Mouse (Mus musculus) forebrain, embryonic 12.5 days (tissue): Measurements from ENCODE around the gene Hinfp. TPM values are rescaled to one million over a fixed set of nuclear protein-coding genes. Genes with fewer than 3 reads are reported as not detected.

ENCODE experiments used
- ATAC-seq: fragments of 200-750 bp; cut with Nextera tagmentation; 2 replicates; pipeline ENCODE4 v1.8.0; 2017; ENCODE audit warnings: moderate TSS enrichment; ENCODE audit not compliant: low FRiP score
- H3K27ac ChIP-seq: fragments of 300-500 bp; sonication (generic); 2 replicates; pipeline ENCODE4 v1.5.1; 2016; ENCODE audit warnings: mild to moderate bottlenecking
- H3K27me3 ChIP-seq: fragments of 300-500 bp; sonication (generic); 2 replicates; pipeline ENCODE4 v1.6.1; 2016; ENCODE audit warnings: mild to moderate bottlenecking
- H3K36me3 ChIP-seq: fragments of 300-500 bp; sonication (generic); replicated peaks from 2 replicates; pipeline ENCODE4 v1.6.1; 2016; ENCODE audit warnings: mild to moderate bottlenecking
- H3K4me1 ChIP-seq: fragments of 300-500 bp; sonication (generic); 2 replicates; pipeline ENCODE4 v1.6.1; 2016
- H3K4me2 ChIP-seq: fragments of 300-500 bp; sonication (generic); 2 replicates; pipeline ENCODE4 v1.6.1; 2016; ENCODE audit warnings: mild to moderate bottlenecking, moderate library complexity
- H3K4me3 ChIP-seq: fragments of 300-500 bp; sonication (generic); replicated peaks from 2 replicates; pipeline ENCODE4 v1.5.1; 2016; ENCODE audit warnings: mild to moderate bottlenecking
- H3K9ac ChIP-seq: fragments of 300-500 bp; sonication (generic); 2 replicates; pipeline ENCODE4 v1.6.1; 2016; ENCODE audit warnings: mild to moderate bottlenecking
- H3K9me3 ChIP-seq: fragments of 300-500 bp; sonication (generic); 2 replicates; pipeline ENCODE4 v1.6.1; 2016
- WGBS: fragments of 180-500 bp; shearing (Covaris S2); methylation state at CpG from one replicate; pipeline ENCODE4 v1.1.7; 2016; 5-methylcytosine and 5-hydroxymethylcytosine counted together
- polyA plus RNA-seq: library from polyadenylated mRNA; unstranded; fragments of >200 nt; fragmentation: Nextera tagmentation; extraction: Ambion mirVana; gene quantifications from 2 replicates; pipeline ENCODE4 v1.2.1, GENCODE M21; 2016

The Hinfp gene
- polyA plus RNA-seq, 1 experiment from 2014 or later = 35.5 TPM

DNA sequence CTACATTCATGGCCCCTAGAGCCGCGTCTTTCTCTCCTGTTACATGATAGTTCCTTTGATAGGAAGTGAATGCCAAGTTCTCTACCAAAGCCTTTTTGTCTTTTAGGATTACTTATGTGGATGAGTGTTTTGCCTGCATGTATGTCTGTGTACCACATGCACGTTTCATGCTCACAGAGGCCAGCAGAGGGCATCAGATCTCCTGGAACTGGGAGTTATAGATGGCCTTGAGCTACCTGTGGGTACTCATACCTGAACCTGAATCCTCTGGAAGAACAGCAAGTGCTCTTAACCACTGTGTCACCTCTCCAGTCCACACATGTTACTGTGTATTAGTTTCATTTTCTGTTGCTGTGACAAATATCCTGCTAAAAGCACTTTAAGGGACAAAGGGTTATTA, 13.0 kb downstream of the Hinfp start:
- Histone ChIP-seq H3K9ac (no peak overlapping the region), H3K4me1 (peaks cover 16% of the 10 kb centered on the region), H3K4me2 (no peak overlapping the region), H3K27me3 (peaks cover 6% of the 10 kb centered on the region; the same call in 1 of the 2 replicates), H3K4me3 (no peak overlapping the region), H3K27ac (no peak overlapping the region), H3K9me3 (no peaks in the 10 kb centered on the region), H3K36me3 (peaks cover 58% of the 10 kb centered on the region)
- no peak for ATAC-seq
- WGBS = 70% methylated on average over 3 of the region's 3 CpGs

DNA sequence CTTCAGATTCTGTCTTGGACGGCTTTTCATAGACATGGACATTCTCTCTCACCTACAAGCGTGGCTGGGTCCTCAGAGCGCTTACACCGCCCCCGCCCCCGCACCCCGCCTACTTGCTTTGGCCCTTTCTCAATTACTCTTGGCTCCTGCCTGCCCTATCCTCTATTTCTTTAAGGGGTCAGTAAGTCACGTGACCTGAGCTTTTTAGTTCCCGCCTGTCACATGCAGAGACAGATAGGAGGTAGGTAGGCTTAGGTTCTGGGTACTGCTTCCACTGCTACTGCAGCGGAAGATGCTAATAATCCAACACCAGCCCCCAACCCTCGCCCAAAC, 16.5 kb downstream of the Hinfp start:
- Histone ChIP-seq H3K27me3 (peaks cover 6% of the 10 kb centered on the region; the same call in 1 of the 2 replicates), H3K4me1 (peaks cover 31% of the 10 kb centered on the region), H3K9ac (no peak overlapping the region), H3K9me3 (no peaks in the 10 kb centered on the region), H3K4me2 (peak overlapping the region; percentile 96), H3K4me3 (peak overlapping the region; percentile 77), H3K36me3 (peaks cover 27% of the 10 kb centered on the region), H3K27ac (peak overlapping the region; percentile 63; the same call in 1 of the 2 replicates)
- ATAC-seq = no peak
- WGBS = 7% methylated on average over 11 of the region's 11 CpGs

DNA sequence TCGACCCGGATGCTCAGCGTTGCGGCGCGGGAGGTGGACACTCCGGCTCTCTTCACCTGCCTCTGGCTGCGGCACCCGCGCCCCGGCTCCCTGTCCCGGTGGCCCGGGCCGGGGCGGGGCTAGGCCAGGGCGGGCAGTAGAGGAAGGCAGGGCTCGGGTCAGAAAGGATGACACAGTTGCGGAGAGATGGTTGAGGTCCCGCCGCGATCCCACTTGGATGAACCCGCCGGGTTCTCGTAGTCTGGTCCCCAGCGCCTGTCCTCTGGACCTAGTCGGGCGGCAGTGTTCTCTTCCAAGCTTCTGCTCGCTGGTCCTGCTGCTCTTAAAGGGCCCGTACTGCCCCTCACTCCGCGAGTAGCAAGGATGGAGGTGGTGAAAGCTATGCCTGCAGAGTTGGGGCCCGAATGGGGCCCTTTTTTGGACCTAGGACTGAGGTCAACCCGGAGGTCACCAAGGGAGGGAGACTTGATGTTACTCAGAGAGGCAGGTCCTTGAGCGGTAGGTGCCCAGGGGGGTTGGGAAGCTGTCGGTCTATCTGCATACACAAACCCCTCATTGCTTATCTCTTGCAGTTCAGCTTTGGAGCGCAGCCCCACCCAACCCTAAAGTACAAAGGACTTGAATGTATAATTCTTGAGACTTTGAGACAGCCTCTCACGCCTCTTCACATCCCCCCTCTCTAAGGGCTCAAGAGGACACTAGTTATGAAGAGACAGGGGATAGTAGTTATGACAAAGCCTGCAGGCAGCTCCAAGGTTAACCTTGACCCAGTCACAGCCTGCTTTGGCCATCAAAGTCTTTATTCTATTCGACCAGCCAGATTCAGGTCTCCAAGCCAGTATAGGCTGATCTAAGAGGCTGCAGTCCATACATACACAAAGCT, 17.2 kb downstream of the Hinfp start, which contains the start of gene Abcg4:
Gene Abcg4, minus strand, starts transcription at position 540 of the 883 bp plus-strand sequence.
- H3K4me1 ChIP-seq = peaks cover 31% of the 10 kb centered on the region
- WGBS = 2% methylated on average over 38 of the region's 38 CpGs
- H3K9me3 ChIP-seq = no peaks in the 10 kb centered on the region
- peak within 1 kb of the TSS; percentile 63 for H3K27ac ChIP-seq
- peaks cover 6% of the 10 kb centered on the region; the same call in 1 of the 2 replicates for H3K27me3 ChIP-seq
- H3K4me3 ChIP-seq = peak within 1 kb of the TSS; percentile 77
- H3K4me2 ChIP-seq = peak within 1 kb of the TSS; percentile 96
- peak within 1 kb of the TSS; percentile 88 for H3K9ac ChIP-seq
- ATAC-seq = peak; percentile 66
- H3K36me3 ChIP-seq = peaks cover 21% of the 10 kb centered on the region

DNA sequence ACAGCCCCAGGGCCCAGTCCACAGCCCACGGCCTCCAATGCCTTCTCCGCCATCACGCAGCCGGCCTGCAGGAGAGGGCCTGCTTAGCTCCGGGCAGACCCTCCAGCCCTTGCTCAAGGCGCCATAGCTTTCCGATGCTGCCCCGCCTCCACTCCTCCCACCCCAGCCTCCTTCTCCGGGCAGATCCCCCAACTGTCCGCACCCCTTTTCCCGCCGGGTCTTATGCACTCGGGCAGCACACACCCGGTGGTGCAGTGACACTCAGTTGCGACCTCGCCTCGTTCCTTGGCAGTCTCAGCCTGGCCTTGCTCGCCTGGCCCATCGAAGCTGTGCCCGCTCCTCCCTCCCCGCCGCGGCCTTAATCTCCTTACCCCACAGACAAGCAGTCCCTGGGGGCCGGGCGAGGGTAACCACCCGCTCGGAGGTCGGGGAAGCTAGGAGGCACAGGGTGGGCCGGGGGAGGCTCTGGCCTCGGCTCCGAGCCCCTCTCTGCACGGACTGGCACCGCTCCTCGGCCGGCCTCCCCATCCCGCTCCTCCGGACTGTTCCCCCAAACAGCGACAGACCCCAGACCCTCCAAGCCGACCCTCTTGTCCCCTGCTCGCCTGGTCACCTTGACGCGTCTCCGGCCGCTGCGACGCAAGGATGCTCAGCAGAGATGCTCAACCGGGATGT, 17.9 kb downstream of the Hinfp start:
- peak overlapping the region; percentile 63 for H3K27ac ChIP-seq
- peak overlapping the region; percentile 96 for H3K4me2 ChIP-seq
- ATAC-seq = peak; percentile 70
- H3K4me1 ChIP-seq = peaks cover 31% of the 10 kb centered on the region
- peak overlapping the region; percentile 77 for H3K4me3 ChIP-seq
- peaks cover 13% of the 10 kb centered on the region for H3K36me3 ChIP-seq
- peak overlapping the region; percentile 88 for H3K9ac ChIP-seq
- H3K9me3 ChIP-seq = no peaks in the 10 kb centered on the region
- WGBS = under 1% methylated on average over 47 of the region's 47 CpGs
- H3K27me3 ChIP-seq = peaks cover 6% of the 10 kb centered on the region; the same call in 1 of the 2 replicates

DNA sequence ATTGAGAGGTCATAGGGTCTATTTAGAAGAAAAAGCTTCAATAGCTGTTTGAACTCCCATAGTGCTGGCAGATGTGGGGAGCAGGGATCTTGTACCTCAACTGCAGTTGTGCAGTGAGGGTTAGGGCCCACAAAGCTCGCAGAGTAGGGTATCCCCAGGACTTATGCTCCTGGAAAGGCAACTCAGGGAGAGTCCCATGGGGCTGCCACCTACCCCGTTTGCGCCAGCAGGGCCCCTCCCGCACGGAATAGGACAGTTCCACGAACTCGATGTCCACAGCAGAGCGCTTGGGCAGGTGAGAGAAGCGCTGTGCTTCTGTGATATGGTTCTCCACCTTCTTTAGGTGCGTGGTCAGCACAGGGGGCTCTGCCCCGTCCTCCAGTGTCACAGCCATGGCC, 18.5 kb downstream of the Hinfp start:
- Histone ChIP-seq H3K9me3 (no peaks in the 10 kb centered on the region), H3K4me1 (peaks cover 31% of the 10 kb centered on the region), H3K4me2 (peak overlapping the region; percentile 96), H3K27ac (peak overlapping the region; percentile 63; the same call in 1 of the 2 replicates), H3K27me3 (peaks cover 6% of the 10 kb centered on the region; the same call in 1 of the 2 replicates), H3K36me3 (peaks cover 13% of the 10 kb centered on the region), H3K4me3 (peak overlapping the region; percentile 77), H3K9ac (peak overlapping the region; percentile 88)
- 2% methylated on average over 11 of the region's 11 CpGs for WGBS
- ATAC-seq = no peak; the same call in 1 of the 2 replicates

DNA sequence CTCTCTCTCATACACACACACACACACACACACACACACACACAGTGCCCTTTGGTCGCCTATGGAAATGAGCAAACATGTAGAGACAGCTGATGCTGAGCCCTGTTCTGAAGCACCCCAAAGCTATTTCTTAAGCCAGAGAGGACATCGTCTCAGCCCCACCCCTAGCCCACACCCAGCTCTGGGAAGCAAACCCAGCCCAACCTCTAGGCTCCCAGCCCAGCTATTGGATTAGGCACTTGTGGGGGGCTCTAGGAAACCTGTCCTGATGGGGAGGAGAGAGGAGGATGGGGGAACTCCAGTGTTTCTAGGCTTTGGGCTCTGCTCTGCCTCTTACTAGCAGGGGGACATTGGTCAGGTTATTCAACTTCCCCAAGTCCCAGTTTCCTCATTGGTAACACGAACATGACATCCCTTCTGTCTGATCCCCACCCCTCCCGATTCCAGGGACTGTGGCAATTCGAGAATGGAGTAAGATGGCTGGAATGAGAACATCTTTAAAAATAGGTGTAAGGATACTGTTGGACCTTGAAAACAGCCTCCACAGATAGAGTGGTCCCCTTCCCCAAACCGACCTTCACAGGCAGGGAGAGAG, 19.1 kb downstream of the Hinfp start:
- peak overlapping the region; percentile 77 for H3K4me3 ChIP-seq
- no peak for ATAC-seq
- H3K36me3 ChIP-seq = peaks cover 10% of the 10 kb centered on the region
- peaks cover 31% of the 10 kb centered on the region for H3K4me1 ChIP-seq
- peak overlapping the region; percentile 88 for H3K9ac ChIP-seq
- H3K27ac ChIP-seq = no peak overlapping the region
- peak overlapping the region; percentile 96 for H3K4me2 ChIP-seq
- WGBS = 10% methylated on average over 6 of the region's 6 CpGs
- no peaks in the 10 kb centered on the region for H3K9me3 ChIP-seq
- peaks cover 6% of the 10 kb centered on the region; the same call in 1 of the 2 replicates for H3K27me3 ChIP-seq

DNA sequence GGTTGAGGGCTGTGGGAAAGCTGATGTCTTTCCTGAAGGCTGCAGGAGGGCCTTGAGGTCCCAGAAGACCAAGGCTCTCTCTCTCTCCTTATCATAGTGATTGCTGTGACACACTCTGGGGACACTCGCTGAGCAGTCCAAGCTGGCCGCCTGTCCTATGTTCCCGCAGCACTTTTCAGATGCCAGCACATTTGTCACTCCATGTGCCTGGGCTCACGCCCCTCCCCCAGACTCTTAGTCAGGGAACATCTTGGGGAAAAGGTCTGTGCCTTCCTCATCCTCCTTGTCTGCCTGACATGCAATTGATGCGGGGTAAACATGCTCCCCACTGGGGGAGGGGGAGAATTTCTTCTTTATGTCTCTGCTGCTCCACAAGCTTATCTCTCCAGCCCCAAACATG, 22.3 kb downstream of the Hinfp start:
- Histone ChIP-seq H3K4me1 (peaks cover 19% of the 10 kb centered on the region), H3K4me2 (no peak overlapping the region), H3K9ac (no peak overlapping the region), H3K36me3 (peaks cover 33% of the 10 kb centered on the region), H3K27me3 (no peaks in the 10 kb centered on the region; the same call in 1 of the 2 replicates), H3K9me3 (no peaks in the 10 kb centered on the region), H3K4me3 (no peak overlapping the region), H3K27ac (no peak overlapping the region)
- WGBS = 85% methylated on average over 5 of the region's 5 CpGs
- no peak for ATAC-seq

DNA sequence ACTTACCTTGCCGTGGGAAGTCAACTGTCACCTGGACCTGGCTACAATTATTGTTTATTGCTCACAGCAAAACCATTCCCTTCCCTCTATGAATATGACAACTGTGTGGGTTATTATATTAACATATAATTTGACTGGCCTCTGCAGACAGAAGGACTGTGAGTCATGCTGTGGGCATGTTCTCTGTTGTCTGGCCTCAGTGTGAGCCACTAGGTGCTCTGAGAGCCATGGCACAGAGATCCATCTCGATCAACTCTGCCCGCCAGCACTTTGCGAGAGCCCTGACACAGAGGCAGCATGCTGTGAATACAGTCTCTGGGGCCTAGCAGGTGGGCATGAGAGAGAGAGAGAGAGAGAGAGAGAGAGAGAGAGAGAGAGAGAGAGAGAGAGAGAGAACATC, 35.5 kb downstream of the Hinfp start:
- H3K9ac ChIP-seq = no peak overlapping the region
- H3K27me3 ChIP-seq = peaks cover 4% of the 10 kb centered on the region; the same call in 1 of the 2 replicates
- H3K4me3 ChIP-seq = no peak overlapping the region
- peaks cover 19% of the 10 kb centered on the region for H3K4me1 ChIP-seq
- no peaks in the 10 kb centered on the region for H3K36me3 ChIP-seq
- WGBS = 87% methylated on average over 4 of the region's 4 CpGs
- no peak for ATAC-seq
- H3K9me3 ChIP-seq = peaks cover 4% of the 10 kb centered on the region; the same call in 1 of the 2 replicates
- H3K4me2 ChIP-seq = no peak overlapping the region
- H3K27ac ChIP-seq = no peak overlapping the region

DNA sequence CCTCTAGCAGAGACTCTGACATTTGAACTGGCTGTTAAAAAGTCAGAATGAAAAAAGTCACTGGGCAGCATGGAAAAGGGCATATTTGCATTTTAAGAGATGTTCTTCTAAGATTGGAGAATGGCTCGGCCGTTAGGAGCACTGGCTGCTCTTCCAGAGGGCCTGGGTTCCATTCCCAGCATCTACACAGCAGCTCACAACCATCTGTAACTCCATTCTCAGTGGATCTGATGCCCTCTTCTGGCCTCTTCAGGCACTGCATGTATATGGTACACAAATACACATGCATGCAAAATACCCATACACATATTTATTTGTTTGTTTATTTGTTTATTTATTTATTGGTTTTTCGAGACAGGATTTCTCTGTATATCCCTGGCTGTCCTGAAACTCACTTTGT, 36.4 kb downstream of the Hinfp start:
- Histone ChIP-seq H3K9ac (no peak overlapping the region), H3K36me3 (no peaks in the 10 kb centered on the region), H3K9me3 (peaks cover 4% of the 10 kb centered on the region; the same call in 1 of the 2 replicates), H3K4me3 (no peak overlapping the region), H3K4me1 (peaks cover 27% of the 10 kb centered on the region), H3K4me2 (no peak overlapping the region), H3K27me3 (peaks cover 4% of the 10 kb centered on the region; the same call in 1 of the 2 replicates), H3K27ac (no peak overlapping the region)
- WGBS = 80% methylated on average over 3 of the region's 3 CpGs
- no peak for ATAC-seq

DNA sequence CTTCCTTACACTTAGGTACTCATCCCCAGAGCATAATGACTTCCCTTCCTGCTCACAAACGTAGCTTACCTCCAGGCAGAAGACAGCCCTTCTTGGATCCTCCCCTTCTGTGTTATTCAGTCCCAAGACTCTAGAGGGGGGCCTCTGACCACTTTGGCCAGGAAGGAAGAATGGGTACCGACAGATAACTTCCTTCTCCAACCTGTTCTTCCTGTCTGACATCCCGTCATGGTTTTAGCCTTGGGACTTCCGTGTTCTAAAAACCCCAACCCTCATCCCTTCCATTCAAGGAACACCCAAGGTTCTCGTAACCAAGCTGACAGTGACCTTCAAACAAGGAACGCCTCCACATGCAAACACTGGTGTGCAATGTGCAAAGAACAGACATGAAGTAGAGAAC, 37.0 kb downstream of the Hinfp start, which contains the start of gene Nlrx1:
Gene Nlrx1, minus strand, starts transcription at position 168 of the 400 bp plus-strand sequence.
- peak within 1 kb of the TSS; percentile 44 for H3K4me3 ChIP-seq
- no peak for ATAC-seq
- H3K27ac ChIP-seq = peak within 1 kb of the TSS; percentile 66
- H3K27me3 ChIP-seq = peaks cover 4% of the 10 kb centered on the region; the same call in 1 of the 2 replicates
- peaks cover 27% of the 10 kb centered on the region for H3K4me1 ChIP-seq
- H3K9ac ChIP-seq = peak within 1 kb of the TSS; percentile 70
- H3K9me3 ChIP-seq = peaks cover 4% of the 10 kb centered on the region; the same call in 1 of the 2 replicates
- WGBS = 86% methylated on average over 6 of the region's 6 CpGs
- H3K4me2 ChIP-seq = peak within 1 kb of the TSS; percentile 68
- H3K36me3 ChIP-seq = no peaks in the 10 kb centered on the region

DNA sequence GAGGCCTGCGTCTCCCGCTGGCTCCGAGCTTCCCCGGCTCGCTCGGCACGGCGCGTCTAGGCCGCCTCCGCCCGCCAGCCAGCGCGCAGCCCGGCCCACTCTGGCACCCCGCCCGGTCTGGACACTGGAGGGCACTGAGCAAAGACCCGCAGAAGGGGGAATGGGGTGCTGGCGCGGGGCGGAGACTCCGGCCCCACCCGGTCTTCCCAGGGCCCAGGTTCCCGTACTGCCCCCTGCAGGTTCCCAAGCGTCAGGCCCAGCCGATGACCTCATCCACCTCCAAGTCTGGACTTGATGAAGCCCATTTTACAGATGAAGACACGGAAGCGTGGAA, 37.5 kb downstream of the Hinfp start:
- Histone ChIP-seq H3K9ac (peak overlapping the region; percentile 70), H3K27me3 (peaks cover 4% of the 10 kb centered on the region; the same call in 1 of the 2 replicates), H3K4me2 (peak overlapping the region; percentile 68), H3K36me3 (no peaks in the 10 kb centered on the region), H3K4me1 (peaks cover 27% of the 10 kb centered on the region), H3K9me3 (peaks cover 4% of the 10 kb centered on the region; the same call in 1 of the 2 replicates), H3K4me3 (peak overlapping the region; percentile 44), H3K27ac (peak overlapping the region; percentile 66)
- ATAC-seq = peak; percentile 77; the same call in 1 of the 2 replicates
- 5% methylated on average over 28 of the region's 28 CpGs for WGBS
